Mouse (Mus musculus) midbrain, embryonic 16.5 days (tissue): ENCODE results near the gene Ddx3y. TPM values are rescaled to one million over a fixed set of nuclear protein-coding genes. Genes with fewer than 3 reads are reported as not detected.

Source experiments
- ATAC-seq: fragments of 200-750 bp; cut with Nextera tagmentation; 2 replicates; pipeline ENCODE4 v1.8.0; 2017; ENCODE audit warnings: moderate TSS enrichment
- H3K27ac ChIP-seq: fragments of 300-500 bp; sonication (generic); 2 replicates; pipeline ENCODE4 v1.5.1; 2014; ENCODE audit warnings: mild to moderate bottlenecking, low read length, mixed read lengths
- H3K27me3 ChIP-seq: fragments of 300-500 bp; sonication (generic); 2 replicates; pipeline ENCODE4 v1.6.1; 2014; ENCODE audit warnings: low read depth, low read length, mixed read lengths; ENCODE audit not compliant: control insufficient read depth, insufficient read depth
- H3K36me3 ChIP-seq: fragments of 300-500 bp; sonication (generic); 2 replicates; pipeline ENCODE4 v1.6.1; 2014; ENCODE audit warnings: mild to moderate bottlenecking, low read length, moderate library complexity, mixed read lengths; ENCODE audit not compliant: control insufficient read depth, insufficient read depth
- H3K4me1 ChIP-seq: fragments of 300-500 bp; sonication (generic); 2 replicates; pipeline ENCODE4 v1.6.1; 2014; ENCODE audit warnings: mild to moderate bottlenecking, low read length, mixed read lengths; ENCODE audit not compliant: control insufficient read depth, insufficient read depth
- H3K4me2 ChIP-seq: fragments of 300-500 bp; sonication (generic); 2 replicates; pipeline ENCODE4 v1.6.1; 2014; ENCODE audit warnings: mild to moderate bottlenecking, low read length, mixed read lengths
- H3K4me3 ChIP-seq: fragments of 300-500 bp; sonication (generic); 2 replicates; pipeline ENCODE4 v1.5.1; 2014; ENCODE audit warnings: low read depth, mild to moderate bottlenecking, low read length, moderate library complexity, mixed read lengths
- H3K9ac ChIP-seq: fragments of 300-500 bp; sonication (generic); 2 replicates; pipeline ENCODE4 v1.6.1; 2014; ENCODE audit warnings: low read depth, low read length, mixed read lengths
- H3K9me3 ChIP-seq: fragments of 300-500 bp; sonication (generic); replicated peaks from 2 replicates; pipeline ENCODE4 v1.6.1; 2014; ENCODE audit warnings: mild to moderate bottlenecking, low read length, mixed read lengths; ENCODE audit not compliant: control insufficient read depth, poor library complexity, severe bottlenecking
- WGBS: fragments of 180-500 bp; shearing (Covaris S2); extraction: QIAGEN DNeasy Blood & Tissue Kit; methylation state at CpG from one replicate; pipeline ENCODE4 v1.1.7; 2014; 5-methylcytosine and 5-hydroxymethylcytosine counted together
- polyA plus RNA-seq: library from polyadenylated mRNA; unstranded; fragments of >200 nt; fragmentation: Nextera tagmentation; extraction: Ambion mirVana; gene quantifications from 2 replicates; pipeline ENCODE4 v1.2.1, GENCODE M21; 2015

Ddx3y gene
- 15.6 and 21.6 TPM in 2 replicates for polyA plus RNA-seq

GRCm38 (mm10) chrY:1286171-1286795, at the start of gene Ddx3y:
Ddx3y (minus strand) TSS chrY:1286629.
- peak; percentile 99 for ATAC-seq
- Histone ChIP-seq H3K4me3 (peak within 1 kb of the TSS; percentile 43), H3K4me1 (no peaks in the 10 kb centered on the region), H3K36me3 (no peaks in the 10 kb centered on the region), H3K27me3 (no peaks in the 10 kb centered on the region), H3K4me2 (peak within 1 kb of the TSS; percentile 36), H3K9ac (peak within 1 kb of the TSS; percentile 38), H3K27ac (peak within 1 kb of the TSS; percentile 55; the same call in 1 of the 2 replicates), H3K9me3 (no peaks in the 10 kb centered on the region)
- 2% methylated on average over 30 of the region's 31 CpGs for WGBS

GRCm38 (mm10) chrY:1293708-1294107, 7.3 kb upstream of the Ddx3y start:
- Histone ChIP-seq H3K9me3 (no peaks in the 10 kb centered on the region), H3K4me1 (no peaks in the 10 kb centered on the region), H3K27ac (no peak overlapping the region), H3K4me3 (no peak overlapping the region), H3K36me3 (no peaks in the 10 kb centered on the region), H3K9ac (no peak overlapping the region), H3K4me2 (no peak overlapping the region), H3K27me3 (no peaks in the 10 kb centered on the region)
- ATAC-seq, result no peak

- Histone ChIP-seq H3K9ac (peak overlapping the region; percentile 38), H3K4me3 (peak overlapping the region; percentile 43), H3K36me3 (no peaks in the 10 kb centered on the region), H3K9me3 (no peaks in the 10 kb centered on the region), H3K27me3 (no peaks in the 10 kb centered on the region), H3K4me1 (no peaks in the 10 kb centered on the region), H3K27ac (peak overlapping the region; percentile 55; the same call in 1 of the 2 replicates), H3K4me2 (peak overlapping the region; percentile 36)
- WGBS, result 5% methylated on average over 11 of the region's 12 CpGs
- peak; percentile 48; the same call in 1 of the 2 replicates for ATAC-seq
Observed at GRCm38 (mm10) chrY:1285735-1286134, 694 bp downstream of the Ddx3y start.

- Histone ChIP-seq H3K4me3 (no peak overlapping the region), H3K27ac (no peak overlapping the region), H3K9me3 (no peaks in the 10 kb centered on the region), H3K9ac (no peak overlapping the region), H3K36me3 (no peaks in the 10 kb centered on the region), H3K4me1 (no peaks in the 10 kb centered on the region), H3K27me3 (no peaks in the 10 kb centered on the region), H3K4me2 (peak overlapping the region; percentile 26; the same call in 1 of the 2 replicates)
- 31% methylated on average over 6 of the region's 6 CpGs for WGBS
- peak; percentile 54 for ATAC-seq
Observed at GRCm38 (mm10) chrY:1246117-1246516, 40.3 kb downstream of the Ddx3y start.

- H3K4me3 ChIP-seq, result peak within 1 kb of the TSS; percentile 42
- H3K4me1 ChIP-seq, result no peaks in the 10 kb centered on the region
- no peaks in the 10 kb centered on the region for H3K9me3 ChIP-seq
- H3K27me3 ChIP-seq, result no peaks in the 10 kb centered on the region
- peak within 1 kb of the TSS; percentile 49 for H3K4me2 ChIP-seq
- whole genome bisulfite sequencing, result under 1% methylated on average over 19 of the region's 21 CpGs
- peak within 1 kb of the TSS; percentile 67 for H3K27ac ChIP-seq
- peak within 1 kb of the TSS; percentile 46; the same call in 1 of the 2 replicates for H3K9ac ChIP-seq
- no peaks in the 10 kb centered on the region for H3K36me3 ChIP-seq
- peak; percentile 97 for ATAC-seq
Observed at GRCm38 (mm10) chrY:1245426-1245863, 41.0 kb downstream of the Ddx3y start, which contains the start of gene Uty. Uty (minus strand) TSS chrY:1245759.

- H3K27ac ChIP-seq, result peak overlapping the region; percentile 67
- peak overlapping the region; percentile 46; the same call in 1 of the 2 replicates for H3K9ac ChIP-seq
- H3K4me2 ChIP-seq, result peak overlapping the region; percentile 49
- peak; percentile 42; the same call in 1 of the 2 replicates for ATAC-seq
- peak overlapping the region; percentile 42 for H3K4me3 ChIP-seq
- H3K27me3 ChIP-seq, result no peaks in the 10 kb centered on the region
- no peaks in the 10 kb centered on the region for H3K4me1 ChIP-seq
- no peaks in the 10 kb centered on the region for H3K36me3 ChIP-seq
- 0% methylated on average over 8 of the region's 9 CpGs for WGBS
- H3K9me3 ChIP-seq, result no peaks in the 10 kb centered on the region
Observed at GRCm38 (mm10) chrY:1244940-1245339, 41.5 kb downstream of the Ddx3y start.

GRCm38 (mm10) chrY:1244421-1244820, 42.0 kb downstream of the Ddx3y start:
- H3K4me1 ChIP-seq, result no peaks in the 10 kb centered on the region
- 69% methylated on average over 5 of the region's 5 CpGs for WGBS
- peak overlapping the region; percentile 49 for H3K4me2 ChIP-seq
- no peak overlapping the region for H3K9ac ChIP-seq
- H3K36me3 ChIP-seq, result no peaks in the 10 kb centered on the region
- H3K27me3 ChIP-seq, result no peaks in the 10 kb centered on the region
- ATAC-seq, result no peak
- no peaks in the 10 kb centered on the region for H3K9me3 ChIP-seq
- no peak overlapping the region for H3K27ac ChIP-seq
- peak overlapping the region; percentile 42 for H3K4me3 ChIP-seq

- 92% methylated on average over 6 of the region's 7 CpGs for WGBS
- H3K36me3 ChIP-seq, result no peaks in the 10 kb centered on the region
- no peak overlapping the region for H3K9ac ChIP-seq
- no peaks in the 10 kb centered on the region for H3K4me1 ChIP-seq
- H3K27me3 ChIP-seq, result no peaks in the 10 kb centered on the region
- no peak overlapping the region for H3K27ac ChIP-seq
- H3K9me3 ChIP-seq, result no peaks in the 10 kb centered on the region
- no peak overlapping the region for H3K4me3 ChIP-seq
- ATAC-seq, result no peak
- no peak overlapping the region for H3K4me2 ChIP-seq
Observed at GRCm38 (mm10) chrY:1220001-1220400, 66.4 kb downstream of the Ddx3y start.
